Mouse (Mus musculus): Measurements from ENCODE around the gene Pxn. TPM values are rescaled to one million over a fixed set of nuclear protein-coding genes. Genes with fewer than 3 reads are reported as not detected.

Pxn gene
- polyA plus RNA-seq, 2 experiments = 4.8 to 12.9 TPM

GRCm38 (mm10) chr5:115565403-115565802 lies 58.9 kb downstream of the Pxn start:
- DNase-seq (ENCODE audit: low read depth in 3 of 3, low spot score in 3 of 3) (no peak), ATAC-seq (ENCODE audit: insufficient read depth) (peak; percentile 14; the same call in 1 of the 2 replicates)
- Histone ChIP-seq H3K9ac (replicated peaks) (peak overlapping the region; percentile 93), H3K9me3 (ENCODE audit: control insufficient read depth, low read length) (no peaks in the 10 kb centered on the region), H3K27ac (no peak overlapping the region; the same call in 1 of the 2 replicates), H3K4me1 (replicated peaks; ENCODE audit: control insufficient read depth in 2 of 2, insufficient read depth in 2 of 2, low read length in 1 of 2) (peaks cover 5 to 31% of the 10 kb centered on the region in 2 experiments; a peak in 3 of 4 replicates), H3K4me2 (ENCODE audit: low read depth) (peak overlapping the region; percentile 86), H3K4me3 (ENCODE audit: insufficient read depth in 1 of 2, low read depth in 2 of 2, low read length in 2 of 2) (peak overlapping the region; percentile 91 to 92), H3K27me3 (ENCODE audit: control insufficient read depth, insufficient read depth, low read length) (no peaks in the 10 kb centered on the region), H3K36me3 (replicated peaks; ENCODE audit: control insufficient read depth, insufficient read depth, low read depth) (peaks cover 38% of the 10 kb centered on the region)
- no peak for TF ChIP-seq CTCF (IDR thresholded peaks at IDR 0.05; ENCODE audit: low read depth)
- no peak for TF ChIP-seq EP300 (IDR thresholded peaks at IDR 0.05; ENCODE audit: low read depth)
- WGBS (ENCODE audit: insufficient replicate concordance) = under 1% methylated on average over 30 of the region's 46 CpGs

- no peak for TF ChIP-seq EP300 (IDR thresholded peaks at IDR 0.05; ENCODE audit: low read depth)
- no peak for TF ChIP-seq CTCF (IDR thresholded peaks at IDR 0.05; ENCODE audit: low read depth)
- WGBS (ENCODE audit: insufficient replicate concordance) = 73% methylated on average over 10 of the region's 10 CpGs
- Histone ChIP-seq H3K4me1 (replicated peaks; ENCODE audit: control insufficient read depth in 2 of 2, insufficient read depth in 2 of 2, low read length in 1 of 2) (peaks cover 5 to 19% of the 10 kb centered on the region in 2 experiments; a peak in 3 of 4 replicates), H3K9ac (replicated peaks) (no peak overlapping the region), H3K36me3 (replicated peaks; ENCODE audit: control insufficient read depth, insufficient read depth, low read depth) (peaks cover 15% of the 10 kb centered on the region), H3K9me3 (ENCODE audit: control insufficient read depth, low read length) (no peaks in the 10 kb centered on the region), H3K27me3 (ENCODE audit: control insufficient read depth, insufficient read depth, low read length) (no peaks in the 10 kb centered on the region), H3K4me3 (ENCODE audit: insufficient read depth in 1 of 2, low read depth in 2 of 2, low read length in 2 of 2) (no peak overlapping the region), H3K27ac (no peak overlapping the region), H3K4me2 (ENCODE audit: low read depth) (peak overlapping the region; percentile 11; the same call in 1 of the 2 replicates)
- no peak for DNase-seq (ENCODE audit: low read depth in 3 of 3, low spot score in 3 of 3)
- ATAC-seq (ENCODE audit: insufficient read depth) = no peak
These were observed 62.2 kb downstream of the Pxn start for GRCm38 (mm10) chr5:115568681-115569080.

- 58% methylated on average over 11 of the region's 11 CpGs for WGBS (ENCODE audit: insufficient replicate concordance)
- TF ChIP-seq EP300 (IDR thresholded peaks at IDR 0.05; ENCODE audit: low read depth) (no peak), CTCF (IDR thresholded peaks at IDR 0.05; ENCODE audit: low read depth) (peak; percentile 10; the same call in 1 of the 2 replicates)
- ATAC-seq (ENCODE audit: insufficient read depth) (no peak), DNase-seq (ENCODE audit: low read depth in 3 of 3, low spot score in 3 of 3) (no peak)
- no peak overlapping the region for H3K27ac ChIP-seq
- H3K36me3 ChIP-seq (replicated peaks; ENCODE audit: control insufficient read depth, insufficient read depth, low read depth) = peaks cover 15% of the 10 kb centered on the region
- no peaks in the 10 kb centered on the region for H3K27me3 ChIP-seq (ENCODE audit: control insufficient read depth, insufficient read depth, low read length)
- no peak overlapping the region for H3K9ac ChIP-seq (replicated peaks)
- H3K4me1 ChIP-seq (replicated peaks; ENCODE audit: control insufficient read depth in 2 of 2, insufficient read depth in 2 of 2, low read length in 1 of 2) = peaks cover 5 to 19% of the 10 kb centered on the region in 2 experiments; a peak in 3 of 4 replicates
- no peaks in the 10 kb centered on the region for H3K9me3 ChIP-seq (ENCODE audit: control insufficient read depth, low read length)
- no peak overlapping the region for H3K4me2 ChIP-seq (ENCODE audit: low read depth)
- H3K4me3 ChIP-seq (ENCODE audit: insufficient read depth in 1 of 2, low read depth in 2 of 2, low read length in 2 of 2) = no peak overlapping the region
These were observed 62.8 kb downstream of the Pxn start for GRCm38 (mm10) chr5:115569308-115569707.

- no peak overlapping the region for H3K4me2 ChIP-seq (ENCODE audit: low read depth)
- H3K9ac ChIP-seq (replicated peaks) = no peak overlapping the region
- TF ChIP-seq CTCF (IDR thresholded peaks at IDR 0.05; ENCODE audit: low read depth) = no peak
- no peak for TF ChIP-seq EP300 (IDR thresholded peaks at IDR 0.05; ENCODE audit: low read depth)
- H3K27me3 ChIP-seq (ENCODE audit: control insufficient read depth, insufficient read depth, low read length) = no peaks in the 10 kb centered on the region
- 79% methylated on average over 4 of the region's 4 CpGs for WGBS (ENCODE audit: insufficient replicate concordance)
- H3K9me3 ChIP-seq (ENCODE audit: control insufficient read depth, low read length) = no peaks in the 10 kb centered on the region
- peaks cover 5 to 18% of the 10 kb centered on the region in 2 experiments; a peak in 3 of 4 replicates for H3K4me1 ChIP-seq (replicated peaks; ENCODE audit: control insufficient read depth in 2 of 2, insufficient read depth in 2 of 2, low read length in 1 of 2)
- H3K36me3 ChIP-seq (replicated peaks; ENCODE audit: control insufficient read depth, insufficient read depth, low read depth) = peaks cover 19% of the 10 kb centered on the region
- H3K4me3 ChIP-seq (ENCODE audit: insufficient read depth in 1 of 2, low read depth in 2 of 2, low read length in 2 of 2) = no peak overlapping the region
- H3K27ac ChIP-seq = no peak overlapping the region
- DNase-seq (ENCODE audit: low read depth in 3 of 3, low spot score in 3 of 3) (no peak), ATAC-seq (ENCODE audit: insufficient read depth) (no peak)
These were observed 63.2 kb downstream of the Pxn start for GRCm38 (mm10) chr5:115569721-115570120.

GRCm38 (mm10) chr5:115571086-115571485 lies 64.6 kb downstream of the Pxn start:
- Histone ChIP-seq H3K9me3 (ENCODE audit: control insufficient read depth, low read length) (no peaks in the 10 kb centered on the region), H3K27ac (no peak overlapping the region), H3K4me2 (ENCODE audit: low read depth) (no peak overlapping the region), H3K4me1 (replicated peaks; ENCODE audit: control insufficient read depth in 2 of 2, insufficient read depth in 2 of 2, low read length in 1 of 2) (peaks cover 1 to 13% of the 10 kb centered on the region in 2 experiments; a peak in 3 of 4 replicates), H3K27me3 (ENCODE audit: control insufficient read depth, insufficient read depth, low read length) (no peaks in the 10 kb centered on the region), H3K4me3 (ENCODE audit: insufficient read depth in 1 of 2, low read depth in 2 of 2, low read length in 2 of 2) (no peak overlapping the region), H3K36me3 (replicated peaks; ENCODE audit: control insufficient read depth, insufficient read depth, low read depth) (peaks cover 27% of the 10 kb centered on the region), H3K9ac (replicated peaks) (no peak overlapping the region)
- 87% methylated on average over 7 of the region's 7 CpGs for WGBS (ENCODE audit: insufficient replicate concordance)
- TF ChIP-seq EP300 (IDR thresholded peaks at IDR 0.05; ENCODE audit: low read depth) = no peak
- TF ChIP-seq CTCF (IDR thresholded peaks at IDR 0.05; ENCODE audit: low read depth) = no peak
- ATAC-seq (ENCODE audit: insufficient read depth) (no peak), DNase-seq (ENCODE audit: low read depth in 3 of 3, low spot score in 3 of 3) (no peak)

Measured in liver, embryonic 14.5 days (tissue).